Mouse (Mus musculus) kidney, embryonic 16.5 days (tissue): ENCODE data around the gene Olfr1371. TPM values are rescaled to one million over a fixed set of nuclear protein-coding genes. Genes with fewer than 3 reads are reported as not detected.
"Not testable (repeated sequence)": the region's sequence is repeated elsewhere in the genome, so short reads cannot be mapped to it uniquely, and the experiment has no call there.

Source experiments
- ATAC-seq: fragments of 200-750 bp; cut with Nextera tagmentation; 2 replicates; pipeline ENCODE4 v1.8.0; 2017; ENCODE audit warnings: moderate TSS enrichment; ENCODE audit not compliant: low FRiP score, low TSS enrichment
- H3K27ac ChIP-seq: fragments of 300-500 bp; sonication (generic); 2 replicates; pipeline ENCODE4 v1.5.1; 2014; ENCODE audit warnings: low read length
- H3K27me3 ChIP-seq: fragments of 300-500 bp; sonication (generic); 2 replicates; pipeline ENCODE4 v1.6.1; 2014; ENCODE audit warnings: low read length, control low read depth, mixed read lengths; ENCODE audit not compliant: insufficient read depth
- H3K36me3 ChIP-seq: fragments of 300-500 bp; sonication (generic); 2 replicates; pipeline ENCODE4 v1.6.1; 2014; ENCODE audit warnings: low read length, control low read depth, mixed read lengths; ENCODE audit not compliant: insufficient read depth
- H3K4me1 ChIP-seq: fragments of 300-500 bp; sonication (generic); 2 replicates; pipeline ENCODE4 v1.6.1; 2014; ENCODE audit warnings: low read length, control low read depth, mixed read lengths; ENCODE audit not compliant: insufficient read depth
- H3K4me2 ChIP-seq: fragments of 300-500 bp; sonication (generic); replicated peaks from 2 replicates; pipeline ENCODE4 v1.6.1; 2014; ENCODE audit warnings: low read depth, low read length
- H3K4me3 ChIP-seq: fragments of 300-500 bp; sonication (generic); 2 replicates; pipeline ENCODE4 v1.5.1; 2014; ENCODE audit warnings: mild to moderate bottlenecking, low read length
- H3K9ac ChIP-seq: fragments of 300-500 bp; sonication (generic); replicated peaks from 2 replicates; pipeline ENCODE4 v1.6.1; 2014; ENCODE audit warnings: low read length
- H3K9me3 ChIP-seq: fragments of 300-500 bp; sonication (generic); 2 replicates; pipeline ENCODE4 v1.6.1; 2016; ENCODE audit warnings: low read length, control low read depth
- WGBS: fragments of 180-500 bp; shearing (Covaris S2); extraction: QIAGEN DNeasy Blood & Tissue Kit; methylation state at CpG from one replicate; pipeline ENCODE4 v1.1.7; 2014; 5-methylcytosine and 5-hydroxymethylcytosine counted together
- polyA plus RNA-seq: library from polyadenylated mRNA; unstranded; fragments of >200 nt; fragmentation: Nextera tagmentation; extraction: Ambion mirVana; gene quantifications from 2 replicates; pipeline ENCODE4 v1.2.1, GENCODE M21; 2015

Olfr1371 gene
- polyA plus RNA-seq, 1 experiment from 2014 or later: not detected

- Histone ChIP-seq H3K9ac (no peak overlapping the region), H3K36me3 (no peaks in the 10 kb centered on the region), H3K4me2 (no peak overlapping the region), H3K4me1 (peaks cover 19% of the 10 kb centered on the region), H3K27me3 (no peaks in the 10 kb centered on the region; the same call in 1 of the 2 replicates), H3K4me3 (no peak overlapping the region), H3K27ac (no peak overlapping the region), H3K9me3 (no peaks in the 10 kb centered on the region)
- no peak for ATAC-seq
- 64% methylated on average over 3 of the region's 3 CpGs for WGBS
These were observed 13.3 kb upstream of the Olfr1371 start for GRCm38 (mm10) chr11:52227053-52227452.

GRCm38 (mm10) chr11:52225986-52226599, 12.3 kb upstream of the Olfr1371 start:
- ATAC-seq: no peak
- Histone ChIP-seq H3K9me3 (no peaks in the 10 kb centered on the region), H3K4me2 (no peak overlapping the region), H3K27me3 (no peaks in the 10 kb centered on the region; the same call in 1 of the 2 replicates), H3K4me3 (no peak overlapping the region), H3K9ac (no peak overlapping the region), H3K4me1 (peaks cover 17% of the 10 kb centered on the region), H3K36me3 (no peaks in the 10 kb centered on the region), H3K27ac (no peak overlapping the region)
- 67% methylated on average over 3 of the region's 3 CpGs for WGBS

- Histone ChIP-seq H3K4me1 (peaks cover 10% of the 10 kb centered on the region; the same call in 1 of the 2 replicates), H3K27me3 (no peaks in the 10 kb centered on the region; the same call in 1 of the 2 replicates), H3K9ac (peak overlapping the region; percentile 32; the same call in 1 of the 2 replicates), H3K36me3 (no peaks in the 10 kb centered on the region), H3K4me3 (peak overlapping the region; percentile 29), H3K27ac (peak overlapping the region; percentile 73), H3K9me3 (no peaks in the 10 kb centered on the region), H3K4me2 (peak overlapping the region; percentile 51)
- 11% methylated on average over 19 of the region's 19 CpGs for WGBS
- ATAC-seq: peak; percentile 86
These were observed 10.3 kb upstream of the Olfr1371 start for GRCm38 (mm10) chr11:52223968-52224682.

GRCm38 (mm10) chr11:52222891-52223290, 9.1 kb upstream of the Olfr1371 start:
- H3K4me3 ChIP-seq: no peak overlapping the region
- no peak overlapping the region for H3K27ac ChIP-seq
- no peaks in the 10 kb centered on the region for H3K9me3 ChIP-seq
- 74% methylated on average over 6 of the region's 6 CpGs for WGBS
- H3K36me3 ChIP-seq: no peaks in the 10 kb centered on the region
- no peak for ATAC-seq
- H3K9ac ChIP-seq: no peak overlapping the region
- H3K4me2 ChIP-seq: no peak overlapping the region
- peaks cover 10% of the 10 kb centered on the region; the same call in 1 of the 2 replicates for H3K4me1 ChIP-seq
- H3K27me3 ChIP-seq: no peaks in the 10 kb centered on the region; the same call in 1 of the 2 replicates

- H3K9ac ChIP-seq, H3K4me2 ChIP-seq, H3K36me3 ChIP-seq, H3K27me3 ChIP-seq, H3K4me3 ChIP-seq, H3K27ac ChIP-seq, ATAC-seq, H3K9me3 ChIP-seq: not testable (repeated sequence)
- H3K4me1 ChIP-seq: peaks cover 10% of the 10 kb centered on the region; the same call in 1 of the 2 replicates
- 92% methylated on average over 6 of the region's 6 CpGs for WGBS
These were observed 8.1 kb upstream of the Olfr1371 start for GRCm38 (mm10) chr11:52221921-52222320.

GRCm38 (mm10) chr11:52220282-52220681, 6.5 kb upstream of the Olfr1371 start:
- Histone ChIP-seq H3K4me2 (0 out of 2 replicates have a peak overlapping the region, but pooled peaks have one; percentile 27), H3K4me3 (no peak overlapping the region)
- 5% methylated on average over 4 of the region's 4 CpGs for WGBS

GRCm38 (mm10) chr11:52196496-52197023, 17.2 kb downstream of the Olfr1371 start:
- H3K4me2 ChIP-seq, H3K27ac ChIP-seq, H3K9me3 ChIP-seq, H3K9ac ChIP-seq, H3K4me1 ChIP-seq, H3K4me3 ChIP-seq, ATAC-seq, H3K27me3 ChIP-seq, H3K36me3 ChIP-seq: not testable (repeated sequence)
- 80% methylated on average over 8 of the region's 8 CpGs for WGBS

More at GRCm38 (mm10) chr11:52220282-52220681, 6.5 kb upstream of the Olfr1371 start:
- Histone ChIP-seq H3K27ac (no peak overlapping the region), H3K9ac (no peak overlapping the region), H3K4me1 (peaks cover 10% of the 10 kb centered on the region; the same call in 1 of the 2 replicates), H3K27me3 (no peaks in the 10 kb centered on the region; the same call in 1 of the 2 replicates), H3K36me3 (no peaks in the 10 kb centered on the region), H3K9me3 (no peaks in the 10 kb centered on the region)
- no peak; the same call in 1 of the 2 replicates for ATAC-seq

GRCm38 (mm10) chr11:52180651-52181050, 33.1 kb downstream of the Olfr1371 start:
- not testable (repeated sequence) for H3K9me3 ChIP-seq, H3K4me3 ChIP-seq, H3K27me3 ChIP-seq, H3K4me2 ChIP-seq, H3K27ac ChIP-seq, ATAC-seq, H3K9ac ChIP-seq, H3K4me1 ChIP-seq, H3K36me3 ChIP-seq
- 90% methylated on average over 4 of the region's 4 CpGs for WGBS

- not testable (repeated sequence) for H3K4me2 ChIP-seq, H3K27ac ChIP-seq, H3K9ac ChIP-seq, H3K36me3 ChIP-seq, H3K9me3 ChIP-seq, H3K4me3 ChIP-seq, H3K27me3 ChIP-seq, ATAC-seq, H3K4me1 ChIP-seq
- 100% methylated on average over 1 of the region's 3 CpGs for whole genome bisulfite sequencing
These were observed 33.9 kb downstream of the Olfr1371 start for GRCm38 (mm10) chr11:52179897-52180296.
